Mouse (Mus musculus): Measurements from ENCODE around the gene Ankrd33.
A peak's percentile ranks its signal among the peaks of the same experiment; 100 is the strongest.

DNA sequence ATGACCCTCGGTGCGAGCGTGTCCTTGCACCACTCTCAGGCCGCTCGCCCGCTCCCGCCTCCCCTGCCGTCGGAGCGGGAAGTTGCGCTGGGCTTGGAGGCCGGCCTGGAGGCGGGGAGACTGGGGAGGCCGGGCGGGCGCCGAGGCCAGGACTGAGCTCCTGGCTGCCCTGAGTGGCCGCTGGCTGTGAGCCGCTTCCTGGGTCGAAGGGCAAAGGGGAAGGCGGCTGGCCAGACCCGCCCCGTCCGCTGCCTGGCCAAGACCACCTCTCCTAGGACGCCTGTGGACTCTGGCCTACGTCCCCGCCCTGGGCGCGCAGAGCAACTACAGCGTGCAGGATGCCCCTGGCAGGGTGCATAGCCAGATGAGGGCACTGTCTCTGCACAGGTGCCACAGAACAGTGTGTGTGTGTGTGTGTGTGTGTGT is 36.8 kb upstream of the Ankrd33 start:
- peak; percentile 66 for TF ChIP-seq CTCF (conservative IDR thresholded peaks at IDR 0.05; ENCODE audit: insufficient read depth, insufficient read length, low read depth, low read length)
- TF ChIP-seq POLR2A (IDR thresholded peaks at IDR 0.05; ENCODE audit: low read depth, low read length): peak; percentile 61
